Mouse (Mus musculus): ENCODE measurements around the gene Slc25a3. TPM values are rescaled to one million over a fixed set of nuclear protein-coding genes. Genes with fewer than 3 reads are reported as not detected.

The Slc25a3 gene
- total RNA-seq, 2 experiments from 2014 or later: 1,039 to 1,209 TPM

GRCm38 (mm10) chr10:91143313-91144230 is 19.7 kb upstream of the Slc25a3 start:
- no peak for DNase-seq (ENCODE audit: low spot score)

GRCm38 (mm10) chr10:91142654-91143191 is 18.9 kb upstream of the Slc25a3 start:
- no peak for DNase-seq (ENCODE audit: low spot score)

- no peak for DNase-seq (ENCODE audit: low spot score)
Observed at GRCm38 (mm10) chr10:91141564-91141963, 17.7 kb upstream of the Slc25a3 start.

- DNase-seq (ENCODE audit: low spot score): no peak
Observed at GRCm38 (mm10) chr10:91139148-91139766, 15.4 kb upstream of the Slc25a3 start.

GRCm38 (mm10) chr10:91138317-91138716 is 14.5 kb upstream of the Slc25a3 start:
- DNase-seq (ENCODE audit: low spot score): no peak

- no peak for DNase-seq (ENCODE audit: low spot score)
Observed at GRCm38 (mm10) chr10:91137400-91137799, 13.5 kb upstream of the Slc25a3 start.

- DNase-seq (ENCODE audit: low spot score): no peak
Observed at GRCm38 (mm10) chr10:91135302-91135972, 11.6 kb upstream of the Slc25a3 start.

GRCm38 (mm10) chr10:91131565-91131964 is 7.7 kb upstream of the Slc25a3 start:
- no peak for DNase-seq (ENCODE audit: low spot score)

- DNase-seq (ENCODE audit: low spot score): no peak
Observed at GRCm38 (mm10) chr10:91130792-91131191, 6.9 kb upstream of the Slc25a3 start.

- DNase-seq (ENCODE audit: low spot score): no peak
Observed at GRCm38 (mm10) chr10:91128551-91129160, 4.8 kb upstream of the Slc25a3 start.

GRCm38 (mm10) chr10:91127395-91127794 is 3.5 kb upstream of the Slc25a3 start:
- no peak for DNase-seq (ENCODE audit: low spot score)

GRCm38 (mm10) chr10:91126618-91127355 is 2.9 kb upstream of the Slc25a3 start:
- no peak for DNase-seq (ENCODE audit: low spot score)

GRCm38 (mm10) chr10:91123281-91123827 is 505 bp downstream of the Slc25a3 start:
- peak; percentile 53 for DNase-seq (ENCODE audit: low spot score)

GRCm38 (mm10) chr10:91122646-91123045 is 1.2 kb downstream of the Slc25a3 start:
- no peak for DNase-seq (ENCODE audit: low spot score)

- no peak for DNase-seq (ENCODE audit: low spot score)
Observed at GRCm38 (mm10) chr10:91116958-91117357, 6.9 kb downstream of the Slc25a3 start.

GRCm38 (mm10) chr10:91109841-91110240 is 14.0 kb downstream of the Slc25a3 start:
- no peak for DNase-seq (ENCODE audit: low spot score)

GRCm38 (mm10) chr10:91105981-91106380 is 17.9 kb downstream of the Slc25a3 start:
- DNase-seq (ENCODE audit: low spot score): no peak

- DNase-seq (ENCODE audit: low spot score): no peak
Observed at GRCm38 (mm10) chr10:91102799-91103590, 20.9 kb downstream of the Slc25a3 start.

GRCm38 (mm10) chr10:91101936-91102335 is 21.9 kb downstream of the Slc25a3 start:
- DNase-seq (ENCODE audit: low spot score): no peak

- DNase-seq (ENCODE audit: low spot score): no peak
Observed at GRCm38 (mm10) chr10:91100101-91100500, 23.8 kb downstream of the Slc25a3 start.
